Mouse (Mus musculus): ENCODE measurements at regions not wholly inside any gene's neighbourhood (a gene's known extent, or its start where the extent isn't known, plus 50 kb on each side); places are given as distances from the start of the nearest gene placed in this dataset.

DNA sequence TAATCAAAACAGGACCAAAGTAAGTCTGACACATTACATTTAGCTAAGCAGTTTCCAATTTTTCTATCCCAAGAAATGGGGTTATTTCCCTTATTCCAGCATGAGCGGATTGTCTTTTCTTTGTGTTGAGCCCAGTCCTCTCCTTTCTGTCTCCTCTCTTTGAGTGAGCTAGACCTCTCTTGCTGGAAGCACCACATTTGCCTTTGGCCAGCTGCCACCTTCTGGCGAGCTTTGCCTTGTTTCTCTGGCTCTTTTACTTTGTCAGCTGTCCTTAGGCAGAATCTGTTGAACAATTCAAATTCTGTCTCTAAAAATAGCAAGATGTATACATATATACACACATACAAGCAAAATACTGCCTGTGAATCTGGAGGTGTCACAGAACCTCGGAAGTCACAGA is 76.1 kb upstream of the Commd8 start:
- TF ChIP-seq CTCF (IDR thresholded peaks at IDR 0.05; ENCODE audit: low read depth, low read length) (no peak), POLR2A (IDR thresholded peaks at IDR 0.05; ENCODE audit: borderline replicate concordance, low read depth, low read length) (no peak)
